Mouse (Mus musculus): ENCODE results near the gene Gpcpd1.

GRCm38 (mm10) chr2:132599127-132599526 lies 11.6 kb upstream of the Gpcpd1 start:
- TF ChIP-seq CTCF (conservative IDR thresholded peaks at IDR 0.05; ENCODE audit: low read length): no peak
- no peak for TF ChIP-seq NANOG (IDR thresholded peaks at IDR 0.05; ENCODE audit: borderline replicate concordance, low read length)
- no peak for TF ChIP-seq POU5F1 (IDR thresholded peaks at IDR 0.05; ENCODE audit: borderline replicate concordance, low read length)
